ENCODE assay signal across 14 mouse cellular contexts in genomic region chr8:94470794-94471193, GRCm38 (mm10). TPM values are rescaled to one million over a fixed set of nuclear protein-coding genes. Genes with fewer than 3 reads are reported as not detected.
DNase-seq lines count a peak whose midpoint lies in the region.
"Had no signal": no experiment of that assay in that cellular context is flagged by ENCODE, and none has a peak within 500 bp of the region (broad histone marks: within the 10 kb centered on the region; RNA-seq: fewer than 3 reads in every experiment).

No protein-coding gene starts in this region.

- DNase-seq in gastrocnemius, adult 18-20 months (ENCODE audit: low spot score): peak; percentile 19
- DNase-seq in gastrocnemius, postnatal 25 days: no peak
- DNase-seq in testis, postnatal 10 days (ENCODE audit: low spot score): peak; percentile 30
- no peak for DNase-seq in testis, postnatal 14 days (ENCODE audit: low spot score)
- peak; percentile 39 to 57 for DNase-seq in adrenal gland, postnatal 36 days
- DNase-seq in cerebellum, postnatal 25 days: no peak
- DNase-seq: cerebellum, adult 11-12 months; cerebellum, adult 9-10 months; forebrain, postnatal 0 days; gastrocnemius, adult 2 months; gastrocnemius, postnatal 36 days; heart, adult 18-20 months; heart, postnatal 10 days; kidney, adult 11 months had no signal

RNA-seq across cellular contexts. Expression of gene Nlrc5, which starts 36.6 kb away (rescaled TPM):
- under 1 TPM; 0.83 to 0.98 TPM for total RNA-seq in gastrocnemius, adult 18-20 months (2021)
- 1 to 10 TPM in 1 of 2 experiments, under 1 TPM in 1; 0.20 to 1.3 TPM for total RNA-seq in gastrocnemius, postnatal 25 days (2021)
- 1 to 10 TPM; 3.5 to 7.4 TPM for total RNA-seq in adrenal gland, postnatal 36 days (2021)

Comparison
In these comparisons a context has a peak if more than half of its experiments do, and no peak if none do; other contexts are left out.
1. DNase-seq: peak in gastrocnemius, adult 18-20 months (single experiment), testis, postnatal 10 days (single experiment) and adrenal gland, postnatal 36 days (2 of 2); none in gastrocnemius, postnatal 25 days (single experiment), testis, postnatal 14 days (single experiment) and cerebellum, postnatal 25 days (0 of 2).